Mouse (Mus musculus): ENCODE measurements around the gene Hmbs.
A peak's percentile ranks its signal among the peaks of the same experiment; 100 is the strongest.
"Not testable (repeated sequence)": the region's sequence is repeated elsewhere in the genome, so short reads cannot be mapped to it uniquely, and the experiment has no call there.

Gene Hmbs

GRCm38 (mm10) chr9:44325032-44325767, 18.8 kb downstream of the Hmbs start:
- DNase-seq (ENCODE audit: low spot score), result not testable (repeated sequence)

- DNase-seq (ENCODE audit: low spot score), result no peak
Measured at GRCm38 (mm10) chr9:44324147-44324546, 19.9 kb downstream of the Hmbs start.

GRCm38 (mm10) chr9:44323656-44324055, 20.4 kb downstream of the Hmbs start:
- DNase-seq (ENCODE audit: low spot score), result not testable (repeated sequence)

DNA sequence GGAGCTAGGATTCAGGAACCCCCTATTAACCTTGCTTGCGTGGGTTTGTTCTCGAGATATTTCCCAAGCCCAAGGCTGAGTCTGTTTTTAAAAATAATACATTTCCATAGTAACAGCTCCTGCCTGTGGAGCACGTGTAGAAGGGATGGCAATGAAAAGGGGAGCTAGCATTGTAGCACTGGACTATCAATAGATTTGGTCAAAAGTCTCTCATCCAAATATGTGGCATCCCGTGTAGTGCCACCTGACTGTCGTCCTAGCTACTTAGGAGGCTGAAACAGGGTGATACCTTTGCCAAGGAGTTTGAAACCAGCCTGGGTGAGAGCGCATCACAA, 23.3 kb downstream of the Hmbs start:
- DNase-seq (ENCODE audit: low spot score), result no peak

GRCm38 (mm10) chr9:44319887-44320798, 23.9 kb downstream of the Hmbs start, which contains the start of gene C2cd2l:
C2cd2l (minus strand) TSS chr9:44320285.
- peak; percentile 96 for DNase-seq (ENCODE audit: low spot score)

DNA sequence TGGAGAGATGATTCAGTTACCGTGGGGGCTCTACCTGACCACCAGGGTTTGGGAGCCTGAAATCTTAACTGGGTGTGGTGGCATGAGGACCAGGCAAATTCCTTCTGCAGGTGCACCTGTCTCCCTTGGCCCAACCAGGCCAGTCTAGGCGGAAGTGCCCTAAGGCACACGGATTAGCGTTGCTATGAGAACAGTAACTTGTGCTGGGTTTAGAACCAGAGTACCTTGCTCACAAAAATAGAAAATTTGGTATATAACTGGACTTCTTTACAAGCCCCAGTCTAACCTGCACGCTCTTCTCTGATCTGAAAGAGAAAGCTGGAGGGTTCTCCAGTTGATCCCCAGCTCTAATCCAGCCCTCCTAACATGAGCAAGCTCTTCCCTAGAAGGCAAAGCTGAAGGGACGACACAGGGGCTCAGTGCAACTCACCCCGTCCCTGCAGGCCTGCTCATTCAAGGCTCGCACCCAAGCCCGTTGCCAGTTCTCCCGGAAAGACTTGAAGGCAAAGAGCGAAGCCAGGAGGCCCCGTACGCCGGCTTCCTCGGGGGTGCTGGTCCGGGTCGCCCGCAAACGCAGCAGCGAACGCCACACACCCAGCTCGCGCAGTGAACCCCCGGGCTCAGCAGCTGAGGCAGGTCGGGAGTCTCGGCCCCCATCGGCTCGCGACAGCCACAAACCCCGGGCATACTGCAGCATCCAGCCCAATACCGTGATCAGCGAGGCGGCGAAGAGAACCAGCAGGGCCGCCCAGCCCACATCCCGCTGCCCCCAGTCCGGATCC, 24.7 kb downstream of the Hmbs start:
- peak; percentile 33 for DNase-seq (ENCODE audit: low spot score)

DNA sequence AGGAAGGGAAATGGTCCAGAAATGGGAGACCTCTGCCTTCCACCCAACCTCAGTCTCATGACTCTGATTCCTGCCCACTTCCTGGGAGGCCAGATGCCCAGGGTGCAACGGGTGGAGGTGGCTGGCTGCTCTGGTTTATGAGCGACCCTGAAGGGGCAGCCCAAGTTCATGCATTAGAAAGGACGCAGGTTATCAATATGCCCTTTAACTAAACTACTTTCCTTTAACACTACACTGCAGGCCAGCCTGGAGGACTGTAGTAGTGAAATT, 25.3 kb downstream of the Hmbs start:
- no peak for DNase-seq (ENCODE audit: low spot score)

DNA sequence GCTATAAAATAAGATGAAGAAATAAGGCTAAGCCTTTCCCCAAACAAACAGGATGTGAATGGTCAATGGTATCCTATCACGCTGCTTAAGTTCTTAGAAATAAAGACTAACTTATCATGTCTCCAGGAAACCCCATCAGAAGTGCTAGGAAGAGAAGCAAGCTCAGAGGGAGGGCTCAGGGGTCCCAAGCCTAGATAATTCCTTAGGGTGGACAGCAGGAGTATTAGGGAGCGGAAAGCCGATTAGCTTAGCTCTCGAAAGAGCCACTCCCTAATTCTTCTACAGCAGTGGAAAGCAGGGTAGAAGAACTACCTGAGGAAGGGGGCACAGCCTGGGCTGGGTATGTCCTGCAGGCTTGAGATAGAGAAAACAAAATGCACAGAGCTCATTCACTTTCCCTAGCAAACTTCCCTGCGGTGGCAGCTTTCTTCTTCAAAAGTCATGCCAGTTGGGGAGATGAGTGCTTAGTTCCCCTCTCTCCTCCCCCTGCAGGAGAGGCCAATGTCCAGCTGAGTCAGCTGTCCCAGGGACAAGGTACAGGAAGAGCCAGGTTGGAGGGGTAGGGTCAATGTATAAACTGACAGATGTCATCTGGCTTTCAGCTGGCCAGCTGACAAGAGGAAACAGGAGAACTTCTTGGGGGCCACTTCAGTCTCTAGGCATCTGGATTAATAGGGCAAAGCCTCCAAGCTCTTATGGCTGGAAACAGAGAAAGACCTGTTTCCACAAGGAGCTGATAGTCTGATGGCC, 25.8 kb downstream of the Hmbs start:
- DNase-seq (ENCODE audit: low spot score), result no peak

DNA sequence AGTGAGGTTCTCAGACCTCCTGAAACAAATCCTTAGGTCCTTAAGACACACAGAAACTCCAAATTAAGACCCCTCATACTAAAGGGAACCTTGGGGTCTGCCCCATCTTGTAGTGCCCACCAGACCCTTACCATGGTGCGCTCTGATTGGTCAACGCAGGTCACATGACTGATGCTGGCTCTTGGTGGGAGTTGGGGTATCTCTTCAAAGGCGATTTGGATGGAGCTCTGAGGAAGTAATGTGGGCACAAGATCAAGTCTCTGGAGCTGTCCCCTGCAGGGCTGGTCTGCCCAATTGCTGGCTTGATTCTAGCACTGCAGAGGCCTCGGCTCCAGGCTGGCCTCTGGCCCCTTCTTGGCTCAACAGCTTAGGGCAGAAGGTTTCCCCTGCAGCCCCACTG, 26.6 kb downstream of the Hmbs start:
- no peak for DNase-seq (ENCODE audit: low spot score)

GRCm38 (mm10) chr9:44314910-44315309, 29.1 kb downstream of the Hmbs start:
- no peak for DNase-seq (ENCODE audit: low spot score)

- DNase-seq (ENCODE audit: low spot score), result no peak
Measured at GRCm38 (mm10) chr9:44314257-44314547, 29.8 kb downstream of the Hmbs start.

GRCm38 (mm10) chr9:44313476-44314256, 30.4 kb downstream of the Hmbs start:
- DNase-seq (ENCODE audit: low spot score), result no peak

- peak; percentile 63 for DNase-seq (ENCODE audit: low spot score)
Measured at GRCm38 (mm10) chr9:44311136-44312134, 32.6 kb downstream of the Hmbs start.

DNA sequence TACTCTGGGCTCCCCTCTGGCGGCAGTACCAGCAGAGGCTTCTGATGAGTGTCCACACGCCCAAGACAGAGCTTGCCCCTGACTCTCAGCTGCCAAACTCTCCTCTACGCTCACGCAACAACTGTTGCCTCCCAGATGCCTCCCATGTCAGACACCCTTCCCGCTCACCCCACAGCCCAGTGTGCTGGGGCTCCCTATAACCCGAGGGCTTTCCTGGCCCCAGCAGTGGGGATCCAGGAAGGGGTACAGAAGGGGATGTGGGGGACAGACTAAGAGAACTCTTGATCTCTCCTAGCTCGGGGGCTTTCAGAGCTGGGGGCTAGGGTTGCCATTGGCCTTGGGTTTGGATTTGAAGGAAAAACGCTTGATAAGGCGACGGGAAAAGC, 33.3 kb downstream of the Hmbs start:
- no peak for DNase-seq (ENCODE audit: low spot score)

GRCm38 (mm10) chr9:44309756-44310155, 34.3 kb downstream of the Hmbs start:
- DNase-seq (ENCODE audit: low spot score), result no peak

DNA sequence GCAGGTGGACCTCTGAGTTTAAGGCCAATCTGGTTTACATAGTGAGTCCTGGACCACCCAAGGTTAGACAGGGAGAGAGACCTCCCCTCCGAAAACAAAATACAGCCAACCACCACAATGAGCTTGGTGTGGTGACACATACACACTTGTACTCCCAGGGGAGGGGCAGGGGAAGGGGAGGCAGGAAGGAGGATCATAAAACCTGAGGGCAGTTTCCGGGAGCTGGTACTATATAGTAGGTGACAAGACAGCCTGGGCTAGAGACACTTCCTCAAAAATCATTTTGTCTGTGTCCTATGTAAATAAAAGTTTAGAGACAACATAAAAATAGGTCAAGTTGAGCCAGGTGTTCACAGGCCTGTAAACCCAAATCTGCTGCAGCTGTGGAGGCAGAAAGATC, 36.8 kb downstream of the Hmbs start:
- no peak for DNase-seq (ENCODE audit: low spot score)

GRCm38 (mm10) chr9:44306532-44306931, 37.5 kb downstream of the Hmbs start:
- no peak for DNase-seq (ENCODE audit: low spot score)

- peak; percentile 100 for DNase-seq (ENCODE audit: low spot score)
Measured at GRCm38 (mm10) chr9:44305466-44306079, 38.5 kb downstream of the Hmbs start, which contains the start of gene Hinfp. Hinfp (minus strand) TSS chr9:44305671.

DNA sequence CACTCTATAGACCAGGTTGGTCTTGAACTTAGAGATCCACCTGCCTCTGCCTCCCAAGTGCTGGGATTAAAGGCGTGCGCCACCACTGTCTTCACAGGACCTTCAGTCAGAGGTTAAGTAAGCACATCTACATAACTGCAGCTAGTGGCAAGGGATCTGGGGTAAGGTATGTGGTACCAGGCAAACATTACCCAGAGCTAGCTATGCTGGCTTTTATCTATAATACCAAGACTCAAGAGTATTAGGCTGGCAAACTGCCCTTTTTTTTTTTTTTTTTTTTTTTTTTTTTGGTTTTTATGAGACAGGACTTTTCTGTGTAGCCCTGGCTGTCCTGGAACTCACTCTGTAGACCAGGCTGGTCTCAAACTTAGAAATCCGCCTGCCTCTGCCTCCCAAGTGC, 44.0 kb downstream of the Hmbs start:
- not testable (repeated sequence) for DNase-seq (ENCODE audit: low spot score)

DNA sequence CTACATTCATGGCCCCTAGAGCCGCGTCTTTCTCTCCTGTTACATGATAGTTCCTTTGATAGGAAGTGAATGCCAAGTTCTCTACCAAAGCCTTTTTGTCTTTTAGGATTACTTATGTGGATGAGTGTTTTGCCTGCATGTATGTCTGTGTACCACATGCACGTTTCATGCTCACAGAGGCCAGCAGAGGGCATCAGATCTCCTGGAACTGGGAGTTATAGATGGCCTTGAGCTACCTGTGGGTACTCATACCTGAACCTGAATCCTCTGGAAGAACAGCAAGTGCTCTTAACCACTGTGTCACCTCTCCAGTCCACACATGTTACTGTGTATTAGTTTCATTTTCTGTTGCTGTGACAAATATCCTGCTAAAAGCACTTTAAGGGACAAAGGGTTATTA, 51.5 kb downstream of the Hmbs start:
- peak; percentile 71 for DNase-seq (ENCODE audit: low spot score)
